Mouse (Mus musculus) monocyte, adult 2 months (primary cell): Measurements from ENCODE around the gene Efcab11.

Experiments used
- DNase-seq, 2 experiments: peaks; one replicate each; pipeline ENCODE4 v3.0.0; 2022; ENCODE audit warnings: low spot score in 2 of 2, low read depth in 1 of 2

Gene Efcab11

DNA sequence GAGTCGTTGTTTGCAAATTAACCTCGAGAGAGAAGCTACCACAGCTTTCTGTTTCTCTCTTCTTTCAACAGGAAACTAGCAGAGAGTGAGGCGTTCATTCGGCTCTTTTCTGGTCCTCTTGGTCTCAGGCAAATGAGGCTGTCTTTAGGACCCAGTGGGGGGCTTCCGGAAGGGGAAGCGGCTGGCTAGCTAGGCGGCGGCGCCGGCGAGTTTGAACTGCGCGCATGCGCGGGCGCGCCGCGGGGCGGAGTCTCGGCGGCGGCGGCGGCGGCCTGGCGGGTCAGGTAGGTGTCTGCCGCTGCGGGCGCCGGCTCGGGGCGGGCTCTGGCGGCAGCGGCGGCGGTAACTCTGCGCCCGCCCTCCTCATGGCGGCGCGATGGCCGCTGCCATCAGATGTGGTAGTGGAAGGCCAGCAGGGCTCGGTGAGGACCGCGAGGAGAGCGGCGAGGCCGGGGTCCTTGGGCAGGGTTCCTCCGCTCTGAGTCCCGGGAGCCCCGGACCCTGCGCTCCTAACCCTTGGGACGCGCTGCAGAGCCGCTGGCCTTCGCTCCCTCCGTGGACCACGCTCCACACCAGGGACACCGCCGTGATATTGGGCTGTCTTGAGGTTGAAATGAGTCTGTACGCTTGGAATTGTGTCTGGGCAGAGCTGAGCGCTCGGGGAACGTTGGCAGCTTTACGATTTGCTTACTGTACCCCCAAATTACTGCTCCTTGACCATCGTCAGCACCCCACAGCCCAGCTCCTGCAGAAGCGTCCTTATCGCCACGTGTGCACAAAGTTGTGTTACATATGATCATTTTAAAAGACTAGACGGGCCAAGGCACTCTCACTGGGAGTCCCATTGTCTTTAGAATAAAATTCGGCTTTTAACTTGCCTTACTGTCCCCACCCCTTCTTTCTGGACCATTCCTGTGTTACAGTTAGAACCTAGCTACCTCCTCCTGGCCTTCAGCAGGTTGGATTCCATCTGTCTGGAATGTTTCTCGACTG, at the start of gene Efcab11, which contains the start of gene Tdp1:
Gene Efcab11, minus strand, starts transcription at position 171 of the 993 bp plus-strand sequence.
Gene Tdp1, plus strand, starts transcription at position 249 of the 993 bp plus-strand sequence.
- peak; percentile 79 to 86 for DNase-seq

DNA sequence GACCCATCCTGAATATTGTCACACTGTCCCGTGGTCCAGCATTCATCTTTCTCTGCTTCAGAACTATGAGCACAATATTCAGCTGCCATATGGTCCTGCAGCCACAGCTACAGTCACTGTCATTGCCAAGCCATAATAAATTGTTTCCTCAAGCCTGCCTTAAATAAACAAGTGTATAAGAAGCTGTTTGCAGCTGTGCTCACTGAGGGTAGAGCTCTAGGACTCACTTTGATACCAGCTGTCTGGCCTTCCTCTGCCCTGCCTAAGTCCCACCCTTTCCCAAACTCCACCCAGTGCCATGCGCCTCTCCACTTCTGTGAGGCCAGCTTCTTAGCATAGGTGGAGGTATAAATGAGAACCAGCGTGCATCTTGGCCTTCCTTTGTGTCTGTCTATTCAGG, 49.4 kb upstream of the Efcab11 start:
- no peak for DNase-seq

DNA sequence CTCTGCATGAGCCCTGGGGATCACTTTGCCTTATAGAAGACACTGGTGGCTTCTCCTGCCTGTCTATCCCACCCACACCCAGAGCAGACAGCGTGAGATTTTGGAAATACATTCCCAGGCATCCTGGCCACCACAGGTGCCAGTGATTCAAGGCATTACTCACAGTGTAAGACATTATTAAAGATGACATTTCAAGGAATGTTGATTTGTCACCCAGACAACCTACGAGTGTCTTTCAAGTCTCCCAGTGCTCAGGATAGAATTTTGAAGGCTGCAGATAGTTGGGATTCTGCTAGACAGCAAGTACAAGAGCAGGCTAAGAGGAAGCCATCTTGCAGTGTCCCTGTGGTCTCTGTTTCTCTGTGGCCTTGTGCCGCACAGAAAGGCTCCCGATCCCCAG, 48.0 kb upstream of the Efcab11 start:
- DNase-seq: no peak

DNA sequence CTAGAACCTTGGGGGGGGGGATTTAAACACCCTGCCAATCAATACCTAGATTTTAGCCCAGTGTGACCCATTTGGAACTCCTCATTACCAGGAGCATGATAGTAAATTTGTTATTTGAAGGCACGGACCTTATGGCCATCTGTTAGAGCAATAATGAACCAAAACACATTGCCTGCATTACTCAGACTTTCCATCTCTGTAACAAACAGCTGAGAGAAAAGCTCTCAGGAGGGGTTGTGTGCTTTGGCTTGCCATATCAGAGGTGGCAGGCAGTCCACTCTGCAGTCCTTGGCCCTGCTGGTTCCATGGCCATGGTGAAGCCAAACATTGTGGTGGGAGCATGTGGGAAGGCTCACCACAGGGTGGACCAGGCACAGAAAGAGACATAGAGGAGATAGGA, 44.9 kb upstream of the Efcab11 start:
- no peak for DNase-seq

DNA sequence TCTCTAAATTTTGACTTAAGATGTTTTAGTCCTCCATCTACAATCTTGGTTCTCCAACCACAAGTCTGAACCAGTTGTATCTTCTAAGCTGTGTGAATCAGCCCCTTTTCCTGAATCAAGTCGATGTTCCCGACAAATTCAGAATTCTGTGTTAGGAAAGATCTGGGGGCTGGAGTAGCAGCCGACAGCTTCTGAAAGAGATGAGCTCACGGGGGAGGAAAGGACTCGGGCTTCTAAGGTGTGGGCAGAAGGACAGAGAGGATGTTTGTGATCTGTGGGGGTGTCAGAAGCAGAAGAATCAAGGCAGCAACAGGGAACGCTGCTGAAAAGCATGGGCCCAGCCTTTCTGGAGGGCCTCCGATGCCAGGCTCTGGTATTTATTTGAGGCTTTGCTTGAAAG, 44.1 kb upstream of the Efcab11 start:
- no peak for DNase-seq

DNA sequence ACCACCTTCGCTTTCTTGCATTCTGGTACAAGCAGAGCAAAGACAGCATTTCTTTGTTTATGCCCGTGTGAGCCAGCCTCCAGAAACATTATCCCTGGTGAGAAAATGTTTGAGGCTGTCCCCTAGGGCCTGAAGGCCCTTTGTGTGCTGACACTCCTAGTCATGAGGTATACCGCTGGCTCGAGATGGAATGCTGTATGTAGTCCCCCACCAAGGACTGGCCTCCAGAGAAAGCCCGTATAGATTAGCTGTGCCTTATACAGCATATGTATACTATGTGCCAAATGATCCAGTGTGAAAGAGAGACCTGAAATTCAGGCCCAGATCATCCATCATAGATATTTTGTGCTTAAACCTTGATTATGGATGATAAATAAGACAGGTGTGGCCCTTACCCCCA, 39.5 kb upstream of the Efcab11 start:
- DNase-seq: no peak

DNA sequence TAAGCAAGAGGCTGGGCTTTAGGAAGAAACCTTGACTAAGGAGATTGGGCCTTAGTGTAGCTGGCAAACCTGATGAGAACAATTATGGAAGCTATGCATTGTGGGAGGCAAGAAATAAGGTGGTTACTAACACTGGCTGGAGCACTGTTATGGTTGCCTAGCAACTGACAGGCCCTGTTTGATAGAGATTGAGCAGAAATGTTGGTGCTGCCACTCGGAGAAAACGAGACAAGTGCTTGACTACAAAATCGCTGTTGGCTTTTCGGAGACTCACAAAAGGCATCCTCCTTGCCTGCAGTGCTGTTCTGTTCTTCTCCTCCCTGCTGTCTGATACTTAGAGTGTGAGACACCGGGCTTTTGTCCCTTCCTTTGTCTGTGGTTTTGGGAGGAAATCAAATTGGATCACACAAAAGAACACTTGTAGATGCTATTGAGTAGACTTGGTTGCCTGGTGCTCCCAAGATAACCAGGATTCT, 38.9 kb upstream of the Efcab11 start:
- no peak for DNase-seq

DNA sequence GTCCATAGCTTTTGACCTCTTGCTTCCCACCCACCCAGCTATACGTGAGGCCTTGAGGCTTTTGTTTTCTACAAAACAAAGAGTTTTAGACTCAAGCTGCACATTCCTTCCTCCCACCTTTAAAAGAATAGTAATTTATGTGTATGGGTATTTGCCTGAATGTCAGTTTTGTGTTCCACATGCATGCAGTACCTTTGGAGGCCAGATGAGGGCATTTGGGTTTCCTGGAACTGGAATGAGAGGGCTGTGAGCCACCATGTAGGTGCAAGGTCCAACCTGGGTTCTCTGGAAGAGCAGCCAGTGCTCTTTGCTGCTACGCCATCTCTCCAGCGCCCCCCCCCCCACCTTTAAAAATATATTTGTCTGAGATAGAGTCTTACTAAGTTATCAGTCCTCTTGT, 36.8 kb upstream of the Efcab11 start:
- DNase-seq: no peak

DNA sequence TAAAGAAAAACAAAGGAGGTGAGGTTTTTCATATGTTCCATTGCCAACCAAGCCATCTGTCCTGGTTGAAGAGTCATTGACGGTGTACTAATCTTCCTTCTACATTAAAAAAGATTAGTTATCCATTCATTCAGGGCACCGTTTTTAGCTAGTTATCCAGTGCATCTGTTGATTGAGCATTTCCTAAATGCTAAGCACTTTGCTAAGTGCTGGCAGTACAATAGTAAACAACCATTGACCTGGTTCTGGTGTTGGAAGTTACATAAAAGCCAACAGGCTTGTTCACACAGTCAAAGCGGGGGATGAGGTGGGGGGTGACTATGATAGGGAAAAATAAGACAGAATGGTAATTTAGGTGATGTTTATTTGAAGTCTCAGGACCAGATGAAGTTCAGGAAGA, 35.4 kb upstream of the Efcab11 start:
- no peak for DNase-seq

DNA sequence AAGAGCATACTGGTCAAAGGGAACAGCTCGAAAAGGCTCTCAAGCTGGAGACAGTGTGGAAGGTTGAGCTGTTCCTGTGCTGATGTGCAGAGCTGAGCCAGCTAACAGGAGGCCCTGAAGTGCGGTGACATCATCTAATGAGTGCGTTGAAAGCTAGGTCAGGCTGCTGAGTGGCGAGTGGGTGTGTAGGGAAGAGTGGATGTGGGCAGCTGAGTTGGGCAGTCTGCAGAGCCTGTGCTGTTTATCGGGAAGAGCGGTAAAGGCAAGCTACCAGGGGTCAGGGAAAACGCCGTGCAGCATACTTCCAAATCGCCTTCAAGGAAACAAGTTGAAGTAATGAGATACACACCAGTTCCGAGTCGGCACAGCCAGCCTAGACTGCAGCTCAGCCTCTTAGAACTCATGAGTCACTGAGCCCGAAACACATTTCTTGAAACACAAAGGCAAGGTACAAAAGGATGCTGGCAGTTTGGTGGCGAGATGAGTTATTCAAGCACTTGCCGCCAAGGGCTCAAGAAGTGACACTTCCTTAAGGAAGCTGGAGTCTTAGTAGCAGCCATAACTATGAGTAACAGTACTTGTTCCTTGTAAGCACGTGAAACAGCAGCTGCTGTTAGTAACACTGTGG, 33.7 kb upstream of the Efcab11 start:
- no peak for DNase-seq

DNA sequence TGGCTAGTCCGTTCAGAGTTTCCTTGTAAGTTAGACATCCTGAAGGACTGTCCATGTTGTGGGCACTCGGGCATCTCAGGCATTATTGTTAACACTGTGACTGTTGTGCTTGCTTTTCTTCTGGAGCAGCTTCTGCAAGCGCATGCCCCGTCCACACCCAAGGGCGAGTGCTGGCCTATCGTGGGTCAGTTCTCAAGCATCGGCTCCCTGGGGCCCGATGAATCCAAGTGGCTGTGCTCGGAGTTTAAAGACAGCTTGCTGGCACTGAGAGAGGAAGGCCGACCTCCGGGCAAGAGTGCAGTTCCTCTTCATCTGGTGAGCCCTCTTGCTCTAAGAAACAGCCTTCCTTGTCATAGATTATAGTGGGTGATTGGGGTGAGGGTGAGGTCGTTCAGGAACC, 27.2 kb upstream of the Efcab11 start:
- DNase-seq: no peak

DNA sequence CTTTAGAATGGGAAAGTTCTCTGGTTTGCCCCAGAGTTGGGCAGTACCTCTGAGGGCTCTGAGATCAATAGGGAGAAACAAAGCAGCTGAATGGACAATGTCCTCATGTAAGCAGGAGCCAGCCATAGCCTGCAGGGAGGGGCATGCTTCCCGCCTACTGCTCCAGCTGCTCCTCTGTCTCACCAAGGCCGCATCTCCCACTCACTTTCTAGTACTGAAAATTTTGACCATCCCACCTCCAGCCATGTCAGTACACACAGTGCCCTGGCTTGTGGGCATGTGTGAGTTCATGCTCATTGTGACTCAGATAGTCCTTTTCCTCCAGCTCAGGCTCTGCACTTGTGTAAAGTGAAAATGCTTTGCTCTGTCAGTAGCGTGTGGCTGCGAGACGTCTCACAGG, 20.3 kb upstream of the Efcab11 start:
- DNase-seq: no peak

DNA sequence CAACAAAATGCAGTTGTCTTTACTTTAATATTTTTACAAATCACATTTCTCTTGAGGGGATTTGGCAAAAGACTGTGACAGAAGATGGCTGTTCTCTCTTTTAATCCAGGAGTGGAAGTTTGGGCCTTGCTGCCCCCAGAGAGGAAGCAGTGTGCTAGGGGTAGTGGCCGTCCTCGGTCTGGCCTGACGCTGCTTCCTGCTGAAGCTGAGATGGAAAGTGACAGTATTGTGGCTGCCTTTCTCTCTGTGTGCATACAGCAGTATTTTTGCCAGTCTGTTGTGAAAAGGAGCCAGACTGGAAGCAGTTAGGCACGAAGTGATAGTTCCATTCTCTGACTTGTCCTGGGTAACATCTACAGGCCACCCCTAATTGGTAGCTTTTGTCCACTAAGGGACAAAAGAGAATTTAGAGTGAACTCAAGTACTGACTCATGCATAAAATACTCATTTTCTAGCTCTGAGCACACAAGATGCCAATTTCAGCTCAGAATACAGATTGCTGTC, 18.7 kb upstream of the Efcab11 start:
- DNase-seq: no peak

DNA sequence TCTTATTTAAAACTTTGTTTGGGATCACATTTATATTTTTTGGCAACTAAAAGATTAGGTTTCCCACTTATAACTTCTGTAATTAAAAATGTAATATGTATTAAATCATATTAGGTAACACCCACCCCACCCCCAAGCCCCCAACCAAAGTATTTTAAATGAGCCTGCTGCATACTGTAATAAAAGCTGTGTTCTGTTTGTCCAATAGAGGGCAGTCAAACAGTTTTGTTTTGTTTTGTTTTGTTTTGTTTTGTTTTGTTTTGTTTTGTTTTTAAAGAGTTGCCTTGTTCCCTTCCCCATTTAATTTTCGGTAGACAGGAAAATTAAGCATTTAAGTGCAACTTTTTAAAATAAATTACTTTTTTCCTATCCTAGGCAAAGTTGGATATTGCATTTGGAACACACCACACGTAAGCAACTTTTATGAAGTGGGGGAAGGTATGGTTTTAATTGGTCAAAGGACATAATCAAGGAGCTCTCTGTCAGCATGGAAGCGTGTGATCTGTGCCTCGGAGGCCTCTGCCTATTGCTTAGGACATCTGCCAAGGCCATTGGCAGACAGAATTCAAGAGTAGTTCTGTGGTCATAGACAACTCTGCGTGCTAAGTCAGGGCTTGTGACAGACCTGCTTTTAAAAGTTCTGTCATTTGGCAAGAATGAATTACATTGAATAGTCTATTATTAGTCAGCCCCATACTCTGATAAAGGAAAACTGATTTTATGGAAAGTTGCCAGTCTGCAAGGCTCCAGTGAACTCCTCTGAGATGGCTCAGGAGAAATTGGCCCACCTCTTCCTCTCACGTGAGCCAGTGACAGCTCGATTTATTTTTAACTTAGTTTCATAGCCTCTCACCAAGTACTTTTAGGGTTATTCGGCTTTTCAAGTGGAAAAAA, 18.0 kb upstream of the Efcab11 start:
- no peak for DNase-seq

DNA sequence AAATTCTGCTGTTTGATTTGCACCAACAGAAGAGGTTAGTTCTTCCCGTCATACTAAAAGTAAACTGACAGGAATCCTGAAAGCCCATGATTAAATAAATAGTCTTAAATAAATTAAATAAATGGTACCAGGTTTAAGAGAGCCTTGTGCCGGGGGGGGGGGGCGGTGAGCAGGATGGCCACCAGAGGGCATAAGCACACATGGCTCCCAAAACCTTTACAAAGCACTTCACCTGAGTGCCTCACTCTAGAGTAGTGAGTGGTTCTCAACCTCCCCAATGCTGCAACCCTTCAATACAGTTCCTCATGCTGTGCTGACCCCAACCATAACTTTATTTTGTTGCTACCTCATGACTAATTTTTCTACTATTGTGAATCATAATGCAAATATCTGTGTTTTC, 15.8 kb upstream of the Efcab11 start:
- DNase-seq: no peak

DNA sequence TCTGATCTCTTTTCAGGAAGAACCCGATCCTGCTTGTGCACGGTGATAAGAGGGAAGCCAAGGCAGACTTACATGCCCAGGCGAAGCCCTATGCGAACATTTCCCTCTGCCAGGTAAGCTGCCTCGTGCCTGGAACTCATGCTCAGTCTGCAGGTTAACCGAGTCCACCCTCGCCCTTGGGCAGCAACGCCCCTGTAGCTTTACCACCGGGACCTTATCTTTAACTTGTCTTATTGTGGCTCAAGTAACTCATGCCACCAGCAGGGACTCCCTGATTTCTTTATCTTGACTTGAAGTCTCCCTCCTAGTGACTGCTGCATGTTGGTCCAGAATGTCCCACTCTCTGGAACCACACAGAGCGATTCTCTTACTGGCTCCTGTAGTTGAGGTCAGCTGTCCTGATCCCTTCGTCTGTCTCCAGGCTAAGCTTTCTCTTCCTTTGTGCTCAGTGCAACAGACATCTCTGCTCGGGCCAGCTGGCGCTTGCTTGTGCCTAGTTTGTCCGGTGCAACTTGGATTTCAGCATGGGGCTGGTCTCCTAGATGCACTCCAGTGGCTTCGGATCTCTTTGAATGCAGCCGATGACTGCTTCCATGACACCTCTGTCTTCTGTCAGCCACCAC, 14.1 kb upstream of the Efcab11 start:
- no peak for DNase-seq

DNA sequence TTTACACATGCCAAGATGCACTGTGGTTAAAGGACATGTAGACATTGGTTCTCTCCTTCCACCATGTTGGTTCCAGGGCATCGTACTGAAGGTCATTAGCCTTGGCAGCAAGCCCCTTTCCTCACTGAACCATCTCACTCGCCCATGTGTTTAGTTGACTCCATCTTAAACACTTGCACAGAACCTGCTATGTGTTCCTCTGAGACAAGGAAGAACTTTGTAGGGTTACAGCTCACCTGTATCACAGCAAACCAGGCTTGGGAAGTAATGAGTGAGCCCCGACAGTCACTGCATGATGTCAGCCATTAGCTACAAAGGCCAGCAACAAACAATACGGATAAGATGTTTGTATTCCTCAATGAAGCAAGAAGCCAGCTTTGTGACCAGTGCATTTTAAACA, 13.6 kb upstream of the Efcab11 start:
- no peak for DNase-seq

DNA sequence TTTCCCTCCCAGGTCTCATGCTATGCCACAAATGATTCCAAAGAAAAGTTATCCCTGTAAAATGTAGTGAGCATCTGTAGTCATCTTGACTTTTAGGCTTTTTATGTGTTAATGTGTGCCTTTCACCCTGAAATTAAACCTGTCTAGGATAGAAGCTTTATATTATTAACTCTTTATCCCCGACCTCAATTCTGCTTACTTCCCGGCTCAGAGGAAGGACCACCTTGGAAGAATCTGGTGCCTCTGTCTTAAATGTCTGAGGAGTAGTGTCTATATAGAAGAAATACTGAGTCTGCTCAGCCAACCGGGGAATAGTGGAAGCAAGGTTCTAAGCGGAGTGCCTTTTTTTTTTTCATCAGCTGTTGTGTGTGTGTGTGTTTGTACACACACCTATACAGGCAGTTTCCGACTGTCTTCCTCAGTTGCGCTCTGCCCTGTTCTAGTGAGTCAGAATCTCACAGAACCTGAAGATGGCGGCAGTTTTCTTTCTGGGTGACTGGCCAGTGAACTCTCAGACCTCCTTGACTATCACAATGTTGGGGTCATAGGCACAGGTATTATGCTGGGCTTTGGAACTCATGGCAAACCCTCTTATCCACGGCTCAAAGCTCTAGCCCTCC, 1.2 kb upstream of the Efcab11 start:
- DNase-seq: no peak

DNA sequence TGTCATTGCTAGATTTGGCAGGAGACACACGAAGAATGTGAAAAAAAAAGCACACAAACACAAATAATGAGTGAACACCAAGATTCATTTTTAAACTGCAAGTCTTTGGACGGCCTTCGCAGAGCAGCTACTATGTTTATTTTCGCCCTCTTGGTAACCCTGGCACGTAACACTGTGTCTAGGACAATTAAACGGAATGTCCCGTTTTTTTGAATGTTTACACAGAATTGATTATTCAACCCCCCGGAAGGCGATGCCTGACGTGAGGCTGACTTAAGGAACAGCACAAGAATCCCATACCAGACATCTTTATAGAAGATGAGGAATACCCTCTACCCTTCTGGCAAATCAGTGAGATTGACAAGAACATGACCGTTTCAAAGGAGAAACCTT, 530 bp downstream of the Efcab11 start:
- DNase-seq: peak in 1 of 2 experiments; percentile 7
